Mouse (Mus musculus) kidney, embryonic 15.5 days (tissue): Measurements from ENCODE around the gene Znrf3. TPM values are rescaled to one million over a fixed set of nuclear protein-coding genes. Genes with fewer than 3 reads are reported as not detected.

Experiments
- ATAC-seq: fragments of 200-750 bp; cut with Nextera tagmentation; replicated peaks from 2 replicates; pipeline ENCODE4 v1.8.0; 2017; ENCODE audit warnings: moderate TSS enrichment; ENCODE audit not compliant: low FRiP score
- H3K27ac ChIP-seq: fragments of 300-500 bp; sonication (generic); 2 replicates; pipeline ENCODE4 v1.5.1; 2015; ENCODE audit warnings: mild to moderate bottlenecking, inconsistent platforms
- H3K27me3 ChIP-seq: fragments of 300-500 bp; sonication (generic); 2 replicates; pipeline ENCODE4 v1.6.1; 2015; ENCODE audit warnings: inconsistent platforms
- H3K36me3 ChIP-seq: fragments of 300-500 bp; sonication (generic); 2 replicates; pipeline ENCODE4 v1.6.1; 2015; ENCODE audit warnings: inconsistent platforms
- H3K4me1 ChIP-seq: fragments of 300-500 bp; sonication (generic); 2 replicates; pipeline ENCODE4 v1.6.1; 2015; ENCODE audit warnings: inconsistent platforms
- H3K4me2 ChIP-seq: fragments of 300-500 bp; sonication (generic); 2 replicates; pipeline ENCODE4 v1.6.1; 2015; ENCODE audit warnings: moderate library complexity, mild to moderate bottlenecking, inconsistent platforms
- H3K4me3 ChIP-seq: fragments of 300-500 bp; sonication (generic); replicated peaks from 2 replicates; pipeline ENCODE4 v1.5.1; 2015; ENCODE audit warnings: mild to moderate bottlenecking, inconsistent platforms
- H3K9ac ChIP-seq: fragments of 300-500 bp; sonication (generic); 2 replicates; pipeline ENCODE4 v1.6.1; 2015; ENCODE audit warnings: mild to moderate bottlenecking, inconsistent platforms
- H3K9me3 ChIP-seq: fragments of 300-500 bp; sonication (generic); replicated peaks from 2 replicates; pipeline ENCODE4 v1.6.1; 2016; ENCODE audit warnings: inconsistent platforms
- WGBS: fragments of 180-500 bp; shearing (Covaris S2); methylation state at CpG from one replicate; pipeline ENCODE4 v1.1.7; 2015; ENCODE audit warnings: mixed read lengths; 5-methylcytosine and 5-hydroxymethylcytosine counted together
- polyA plus RNA-seq: library from polyadenylated mRNA; unstranded; fragments of >200 nt; fragmentation: Nextera tagmentation; extraction: Ambion mirVana; gene quantifications from 2 replicates; pipeline ENCODE4 v1.2.1, GENCODE M21; 2015

Gene Znrf3
- polyA plus RNA-seq, 1 experiment from 2014 or later = 17.5 TPM

DNA sequence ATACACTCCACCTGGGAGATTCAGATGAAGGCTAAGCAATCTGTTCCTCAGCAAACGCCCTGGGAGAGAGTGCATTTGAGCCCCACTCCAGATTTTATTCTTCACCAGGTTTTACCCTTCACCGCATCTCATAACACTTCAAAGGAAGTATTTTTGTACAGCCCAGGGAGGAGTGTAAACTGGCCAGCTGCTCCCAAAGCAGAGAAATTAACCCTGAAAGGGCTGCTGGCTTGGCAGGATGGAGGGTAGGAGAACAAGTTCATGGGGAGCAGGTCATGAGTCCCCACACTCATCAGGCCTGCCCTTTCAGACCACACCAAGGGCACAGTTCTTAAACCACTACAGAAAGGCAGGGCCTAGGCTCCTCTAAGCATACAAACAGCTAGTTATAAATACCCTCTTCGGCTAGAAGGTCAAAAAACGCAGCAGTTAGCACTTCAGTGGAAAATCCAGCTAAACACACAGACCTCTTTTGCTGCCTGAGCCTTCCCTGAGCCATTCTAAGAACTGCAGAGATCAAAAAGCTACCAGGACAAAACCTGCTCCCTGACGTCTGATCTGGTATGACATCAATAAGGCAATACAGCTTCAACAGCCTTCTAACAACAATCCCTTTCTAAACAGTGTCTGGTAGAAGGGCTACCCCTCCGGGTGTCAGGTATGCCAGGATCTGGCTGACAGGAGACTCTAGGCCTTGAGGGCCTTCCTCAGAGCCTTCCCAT, 28.9 kb downstream of the Znrf3 start:
- H3K9me3 ChIP-seq = no peaks in the 10 kb centered on the region
- 0 out of 2 replicates have a peak overlapping the region, but pooled peaks have one; percentile 2 for H3K4me3 ChIP-seq
- peak overlapping the region; percentile 35 for H3K4me2 ChIP-seq
- H3K4me1 ChIP-seq = peaks cover 75% of the 10 kb centered on the region
- peak overlapping the region; percentile 94 for H3K27ac ChIP-seq
- no peaks in the 10 kb centered on the region for H3K27me3 ChIP-seq
- WGBS = 8% methylated on average over 6 of the region's 6 CpGs
- H3K36me3 ChIP-seq = no peaks in the 10 kb centered on the region
- peak; percentile 82 for ATAC-seq
- H3K9ac ChIP-seq = no peak overlapping the region; the same call in 1 of the 2 replicates

DNA sequence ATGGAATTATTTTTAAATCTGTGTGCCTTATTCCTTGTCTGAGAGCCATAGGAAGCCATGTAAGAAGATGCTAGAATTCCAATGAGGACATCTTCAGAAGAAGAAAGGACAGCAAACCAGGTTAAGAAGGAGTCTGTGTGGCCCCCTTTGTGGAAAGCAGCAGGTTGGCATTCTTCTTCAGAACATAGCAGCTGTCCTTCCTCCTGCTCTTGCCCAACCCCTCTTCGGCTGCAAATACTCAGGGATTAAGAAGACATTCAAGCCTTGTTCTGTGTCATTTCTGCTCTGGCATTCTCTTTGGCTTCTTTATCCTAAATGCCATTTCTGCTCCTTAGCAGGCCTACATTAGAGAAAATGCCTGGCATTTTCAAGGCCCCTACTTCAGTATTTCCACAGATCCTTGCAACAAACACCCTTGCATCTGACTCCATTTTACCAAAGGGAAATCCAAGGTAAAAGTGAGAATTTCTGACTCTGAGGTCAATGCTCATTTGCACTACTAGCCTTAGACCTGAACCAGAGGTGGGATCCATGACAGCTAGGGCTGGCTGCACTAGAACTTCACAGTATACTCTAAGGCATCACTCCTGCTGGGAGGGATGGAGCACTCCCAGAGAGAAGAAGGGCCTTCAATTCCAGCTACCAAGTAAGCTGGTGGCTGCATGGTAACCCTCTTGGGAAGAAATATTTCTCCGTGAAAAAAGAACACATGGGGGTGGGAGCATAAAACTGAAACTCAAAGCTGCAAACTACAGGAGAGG, 29.6 kb downstream of the Znrf3 start:
- H3K36me3 ChIP-seq = no peaks in the 10 kb centered on the region
- H3K9me3 ChIP-seq = no peaks in the 10 kb centered on the region
- no peaks in the 10 kb centered on the region for H3K27me3 ChIP-seq
- H3K4me1 ChIP-seq = peaks cover 77% of the 10 kb centered on the region
- H3K27ac ChIP-seq = peak overlapping the region; percentile 94
- no peak overlapping the region for H3K4me3 ChIP-seq
- 0 out of 2 replicates have a peak, but pooled peaks have one; percentile 23 for ATAC-seq
- H3K9ac ChIP-seq = no peak overlapping the region; the same call in 1 of the 2 replicates
- H3K4me2 ChIP-seq = peak overlapping the region; percentile 26
- WGBS = 34% methylated on average over 2 of the region's 2 CpGs

DNA sequence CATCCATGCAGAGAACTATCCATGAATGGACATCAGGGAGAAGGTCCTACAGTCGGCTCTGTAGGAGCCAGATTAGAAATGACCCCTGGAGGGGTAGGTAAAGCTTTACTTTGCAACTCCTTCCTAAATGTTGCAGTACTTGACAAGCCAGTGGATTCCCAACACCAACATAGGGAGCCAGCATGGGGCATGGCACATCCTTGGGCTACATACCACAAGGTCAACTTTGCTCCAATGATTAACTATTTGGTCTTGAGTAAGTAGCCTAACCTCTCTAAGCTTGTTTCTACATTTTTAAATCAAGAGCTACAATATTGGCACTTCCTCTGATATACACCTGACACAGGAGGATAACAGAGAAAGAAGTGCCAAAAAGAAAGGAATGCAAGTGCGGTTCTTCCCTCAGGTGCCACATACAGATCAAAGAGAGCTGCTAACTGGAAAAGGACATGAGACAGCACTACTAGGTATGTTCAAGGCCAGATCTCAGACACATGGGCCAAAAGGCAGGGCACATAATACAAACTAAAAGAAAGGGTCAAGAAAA, 31.9 kb downstream of the Znrf3 start:
- WGBS = 50% methylated on average over 2 of the region's 2 CpGs
- no peaks in the 10 kb centered on the region for H3K36me3 ChIP-seq
- H3K27ac ChIP-seq = peak overlapping the region; percentile 42
- no peak overlapping the region for H3K4me3 ChIP-seq
- H3K27me3 ChIP-seq = no peaks in the 10 kb centered on the region
- no peak overlapping the region for H3K4me2 ChIP-seq
- no peak for ATAC-seq
- H3K9ac ChIP-seq = no peak overlapping the region
- peaks cover 67% of the 10 kb centered on the region for H3K4me1 ChIP-seq
- no peaks in the 10 kb centered on the region for H3K9me3 ChIP-seq

- peak; percentile 50; the same call in 1 of the 2 replicates for ATAC-seq
- Histone ChIP-seq H3K4me3 (no peak overlapping the region), H3K27ac (peak overlapping the region; percentile 70), H3K9me3 (no peaks in the 10 kb centered on the region), H3K36me3 (no peaks in the 10 kb centered on the region), H3K4me2 (peak overlapping the region; percentile 26; the same call in 1 of the 2 replicates), H3K27me3 (no peaks in the 10 kb centered on the region), H3K4me1 (peaks cover 60% of the 10 kb centered on the region), H3K9ac (no peak overlapping the region)
- 28% methylated on average over 9 of the region's 9 CpGs for WGBS
These were observed 33.1 kb downstream of the Znrf3 start for GRCm38 (mm10) chr11:5411577-5411976.

DNA sequence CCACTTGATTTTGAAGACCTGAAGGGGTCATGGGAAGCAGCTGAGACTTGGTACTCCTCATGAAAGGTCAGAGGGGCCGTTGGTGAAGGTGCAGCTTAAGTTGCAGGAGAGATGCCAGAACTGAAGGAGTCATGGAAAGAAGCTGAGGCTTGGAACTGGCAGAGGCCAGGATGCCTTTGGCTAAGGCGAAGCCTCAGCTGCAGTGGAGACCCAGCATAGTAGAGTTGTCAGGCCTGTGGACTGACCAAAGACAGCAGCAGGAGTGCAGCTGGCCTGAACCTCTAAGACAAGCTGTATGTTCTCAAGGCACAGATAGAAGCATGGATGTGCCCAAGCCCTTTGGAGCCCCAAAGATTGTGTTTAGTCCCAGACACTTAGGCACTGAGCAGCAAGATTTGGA, 40.5 kb downstream of the Znrf3 start:
- Histone ChIP-seq H3K4me2 (no peak overlapping the region), H3K4me1 (peaks cover 42% of the 10 kb centered on the region), H3K9ac (no peak overlapping the region), H3K36me3 (no peaks in the 10 kb centered on the region), H3K9me3 (no peaks in the 10 kb centered on the region), H3K27me3 (no peaks in the 10 kb centered on the region), H3K4me3 (no peak overlapping the region), H3K27ac (peak overlapping the region; percentile 59)
- 55% methylated on average over 2 of the region's 2 CpGs for WGBS
- ATAC-seq = no peak

GRCm38 (mm10) chr11:5402127-5402733, 42.4 kb downstream of the Znrf3 start:
- H3K36me3 ChIP-seq = no peaks in the 10 kb centered on the region
- ATAC-seq = 0 out of 2 replicates have a peak, but pooled peaks have one; percentile 40
- 74% methylated on average over 4 of the region's 4 CpGs for WGBS
- H3K27ac ChIP-seq = peak overlapping the region; percentile 38
- H3K27me3 ChIP-seq = no peaks in the 10 kb centered on the region
- H3K4me3 ChIP-seq = no peak overlapping the region
- H3K9me3 ChIP-seq = no peaks in the 10 kb centered on the region
- peaks cover 47% of the 10 kb centered on the region for H3K4me1 ChIP-seq
- no peak overlapping the region for H3K4me2 ChIP-seq
- no peak overlapping the region for H3K9ac ChIP-seq

DNA sequence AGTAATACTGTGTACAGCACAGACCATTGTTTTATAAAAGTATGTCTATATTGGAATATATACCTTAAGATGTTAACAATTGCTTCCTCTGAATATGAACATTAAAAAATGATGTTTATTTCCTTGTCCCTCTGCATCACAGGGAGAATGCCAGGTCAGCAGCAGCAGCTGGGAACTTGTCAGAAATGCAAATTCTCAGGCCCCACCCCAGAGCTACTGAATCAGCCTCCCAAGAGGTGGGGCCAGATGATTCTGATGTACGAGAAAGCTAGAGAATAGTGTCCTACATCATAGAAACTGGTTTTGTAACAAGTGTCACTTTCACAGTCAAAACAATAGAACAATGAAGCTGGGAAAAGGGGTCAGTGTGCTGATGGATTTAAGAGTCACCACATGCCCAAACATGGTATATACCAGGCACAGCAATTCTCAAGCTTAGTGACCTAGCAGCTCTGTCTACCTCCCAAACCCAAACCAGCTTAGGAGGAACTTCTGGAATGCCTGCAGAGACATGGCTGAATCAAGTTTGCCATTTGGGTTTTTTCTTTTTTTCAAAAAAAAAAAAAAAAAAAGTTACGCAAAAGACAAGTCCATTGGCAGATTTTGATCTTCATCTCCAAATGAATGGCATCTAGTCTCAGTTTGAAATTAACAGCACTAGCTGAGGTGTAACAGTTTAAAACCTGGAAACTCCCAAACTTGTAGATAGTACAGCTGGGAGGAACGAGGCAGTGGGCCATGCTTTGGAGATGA, 46.2 kb downstream of the Znrf3 start:
- 62% methylated on average over 3 of the region's 3 CpGs for whole genome bisulfite sequencing
- Histone ChIP-seq H3K4me1 (peaks cover 25% of the 10 kb centered on the region), H3K9ac (no peak overlapping the region), H3K27ac (no peak overlapping the region), H3K36me3 (no peaks in the 10 kb centered on the region), H3K9me3 (no peaks in the 10 kb centered on the region), H3K4me2 (no peak overlapping the region), H3K27me3 (no peaks in the 10 kb centered on the region), H3K4me3 (no peak overlapping the region)
- no peak for ATAC-seq

GRCm38 (mm10) chr11:5390969-5391831, 53.4 kb downstream of the Znrf3 start:
- ATAC-seq = no peak
- Histone ChIP-seq H3K27ac (no peak overlapping the region; the same call in 1 of the 2 replicates), H3K36me3 (no peaks in the 10 kb centered on the region), H3K4me1 (peaks cover 19% of the 10 kb centered on the region), H3K27me3 (no peaks in the 10 kb centered on the region), H3K4me2 (no peak overlapping the region), H3K9me3 (no peaks in the 10 kb centered on the region), H3K4me3 (no peak overlapping the region), H3K9ac (no peak overlapping the region)
- WGBS = 20% methylated on average over 4 of the region's 4 CpGs

GRCm38 (mm10) chr11:5382652-5383051, 62.0 kb downstream of the Znrf3 start:
- Histone ChIP-seq H3K27ac (no peak overlapping the region), H3K4me2 (no peak overlapping the region), H3K4me1 (peaks cover 7% of the 10 kb centered on the region), H3K9ac (no peak overlapping the region), H3K36me3 (no peaks in the 10 kb centered on the region), H3K27me3 (no peaks in the 10 kb centered on the region), H3K4me3 (no peak overlapping the region), H3K9me3 (no peaks in the 10 kb centered on the region)
- 63% methylated on average over 2 of the region's 2 CpGs for WGBS
- no peak for ATAC-seq

GRCm38 (mm10) chr11:5381226-5381625, 63.4 kb downstream of the Znrf3 start:
- 0 out of 2 replicates have a peak overlapping the region, but pooled peaks have one; percentile 45 for H3K27ac ChIP-seq
- 54% methylated on average over 5 of the region's 5 CpGs for WGBS
- no peak overlapping the region for H3K4me3 ChIP-seq
- H3K27me3 ChIP-seq = no peaks in the 10 kb centered on the region
- H3K36me3 ChIP-seq = no peaks in the 10 kb centered on the region
- H3K4me1 ChIP-seq = peaks cover 7% of the 10 kb centered on the region
- no peak overlapping the region for H3K4me2 ChIP-seq
- H3K9me3 ChIP-seq = no peaks in the 10 kb centered on the region
- ATAC-seq = no peak
- no peak overlapping the region for H3K9ac ChIP-seq
